Mouse (Mus musculus) gastrocnemius, postnatal 4 days (tissue): ENCODE measurements around the gene Igf1r. TPM values are rescaled to one million over a fixed set of nuclear protein-coding genes. Genes with fewer than 3 reads are reported as not detected.
A peak's percentile ranks its signal among the peaks of the same experiment; 100 is the strongest.

Source experiments
- DNase-seq, 2 experiments: peaks; one replicate each; pipeline ENCODE4 v3.0.0; 2021 to 2022; ENCODE audit warnings: low spot score in 2 of 2, mixed read lengths in 2 of 2
- total RNA-seq, 2 experiments: library from RNA; stranded (reverse); gene quantifications; 2 replicates each; pipeline ENCODE4 v1.2.3; 2021

Gene Igf1r
- total RNA-seq, 2 experiments from 2014 or later: 40.6 to 41.0 TPM

GRCm38 (mm10) chr7:68044621-68045020 is 92.0 kb downstream of the Igf1r start:
- DNase-seq: no peak

- no peak for DNase-seq
These were observed 94.5 kb downstream of the Igf1r start for GRCm38 (mm10) chr7:68047152-68047551.

- DNase-seq: no peak
These were observed 95.9 kb downstream of the Igf1r start for GRCm38 (mm10) chr7:68048532-68048931.

- no peak for DNase-seq
These were observed 96.4 kb downstream of the Igf1r start for GRCm38 (mm10) chr7:68049048-68049447.

GRCm38 (mm10) chr7:68053002-68053624 is 100.5 kb downstream of the Igf1r start:
- DNase-seq: no peak

GRCm38 (mm10) chr7:68054498-68054897 is 101.9 kb downstream of the Igf1r start:
- no peak for DNase-seq

- DNase-seq: no peak
These were observed 102.3 kb downstream of the Igf1r start for GRCm38 (mm10) chr7:68054956-68055355.

GRCm38 (mm10) chr7:68057010-68057409 is 104.4 kb downstream of the Igf1r start:
- DNase-seq: no peak

- DNase-seq: no peak
These were observed 107.1 kb downstream of the Igf1r start for GRCm38 (mm10) chr7:68059690-68060089.

- no peak for DNase-seq
These were observed 108.8 kb downstream of the Igf1r start for GRCm38 (mm10) chr7:68061434-68061833.

GRCm38 (mm10) chr7:68062170-68062848 is 109.7 kb downstream of the Igf1r start:
- DNase-seq: no peak

GRCm38 (mm10) chr7:68062849-68063208 is 110.2 kb downstream of the Igf1r start:
- DNase-seq: no peak

GRCm38 (mm10) chr7:68063711-68064110 is 111.1 kb downstream of the Igf1r start:
- no peak for DNase-seq

- no peak for DNase-seq
These were observed 111.5 kb downstream of the Igf1r start for GRCm38 (mm10) chr7:68064120-68064519.

GRCm38 (mm10) chr7:68064647-68065362 is 112.2 kb downstream of the Igf1r start:
- no peak for DNase-seq

GRCm38 (mm10) chr7:68065904-68066303 is 113.3 kb downstream of the Igf1r start:
- no peak for DNase-seq

GRCm38 (mm10) chr7:68067321-68067720 is 114.7 kb downstream of the Igf1r start:
- DNase-seq: no peak

GRCm38 (mm10) chr7:68069324-68069723 is 116.7 kb downstream of the Igf1r start:
- no peak for DNase-seq

- DNase-seq: no peak
These were observed 117.4 kb downstream of the Igf1r start for GRCm38 (mm10) chr7:68070030-68070429.

GRCm38 (mm10) chr7:68070626-68071025 is 118.0 kb downstream of the Igf1r start:
- DNase-seq: peak in 1 of 2 experiments; percentile 58

- no peak for DNase-seq
These were observed 118.4 kb downstream of the Igf1r start for GRCm38 (mm10) chr7:68071050-68071449.

GRCm38 (mm10) chr7:68071749-68072148 is 119.1 kb downstream of the Igf1r start:
- no peak for DNase-seq
